Mouse (Mus musculus): ENCODE measurements at regions not wholly inside any gene's neighbourhood (a gene's known extent, or its start where the extent isn't known, plus 50 kb on each side); places are given as distances from the start of the nearest gene placed in this dataset.

GRCm38 (mm10) chr6:29005803-29006202 lies 54.2 kb upstream of the Lep start:
- no peak overlapping the region for H3K4me2 ChIP-seq (ENCODE audit: low read depth)
- no peaks in the 10 kb centered on the region for H3K79me2 ChIP-seq (ENCODE audit: control insufficient read depth, insufficient read depth)
- H3K4me3 ChIP-seq, result no peak overlapping the region
- TF ChIP-seq USF1 (IDR thresholded peaks at IDR 0.05; ENCODE audit: low read depth) (no peak), TCF3 (IDR thresholded peaks at IDR 0.05; ENCODE audit: insufficient read length, low read depth) (no peak), TCF12 (IDR thresholded peaks at IDR 0.05; ENCODE audit: insufficient read depth, poor library complexity, severe bottlenecking) (no peak), POLR2A (IDR thresholded peaks at IDR 0.05; ENCODE audit: insufficient read length, low read depth) (no peak), REST (IDR thresholded peaks at IDR 0.05; ENCODE audit: insufficient read depth, insufficient read length) (no peak), SRF (IDR thresholded peaks at IDR 0.05; ENCODE audit: control insufficient read depth, insufficient read length, low read depth) (no peak), MAX (IDR thresholded peaks at IDR 0.05; ENCODE audit: low read depth) (no peak)
- no peaks in the 10 kb centered on the region for H3K36me3 ChIP-seq (ENCODE audit: control insufficient read depth, insufficient read depth)
- no peak overlapping the region for H3ac ChIP-seq (ENCODE audit: control insufficient read depth, insufficient read length)
- peaks cover 20% of the 10 kb centered on the region for H3K27me3 ChIP-seq (ENCODE audit: control insufficient read depth, insufficient read depth, insufficient read length)
